Mouse (Mus musculus) forebrain, embryonic 10.5 days (tissue): ENCODE measurements around the gene Slc43a2. TPM values are rescaled to one million over a fixed set of nuclear protein-coding genes. Genes with fewer than 3 reads are reported as not detected.
A peak's percentile ranks its signal among the peaks of the same experiment; 100 is the strongest.

Experiments
- DNase-seq: peaks from one replicate; pipeline ENCODE4 v3.0.0-alpha.2; 2017; ENCODE audit warnings: low spot score; ENCODE audit errors: extremely low spot score
- H3K27ac ChIP-seq: fragments of 300-500 bp; sonication (generic); 2 replicates; pipeline ENCODE4 v1.5.1; 2016; ENCODE audit warnings: mild to moderate bottlenecking
- H3K27me3 ChIP-seq: fragments of 300-500 bp; sonication (generic); 2 replicates; pipeline ENCODE4 v1.6.1; 2016; ENCODE audit warnings: mild to moderate bottlenecking; ENCODE audit not compliant: poor library complexity, severe bottlenecking
- H3K36me3 ChIP-seq: fragments of 300-500 bp; sonication (generic); replicated peaks from 2 replicates; pipeline ENCODE4 v1.6.1; 2016; ENCODE audit warnings: mild to moderate bottlenecking, moderate library complexity
- H3K4me1 ChIP-seq: fragments of 300-500 bp; sonication (generic); 2 replicates; pipeline ENCODE4 v1.6.1; 2016
- H3K4me3 ChIP-seq: fragments of 300-500 bp; sonication (generic); 2 replicates; pipeline ENCODE4 v1.5.1; 2016; ENCODE audit warnings: mild to moderate bottlenecking, moderate library complexity
- H3K9me3 ChIP-seq: fragments of 300-500 bp; sonication (generic); 2 replicates; pipeline ENCODE4 v1.6.1; 2016; ENCODE audit warnings: mild to moderate bottlenecking, moderate library complexity
- whole genome bisulfite sequencing: fragments of 180-500 bp; shearing (Covaris S2); methylation state at CpG from one replicate; pipeline ENCODE4 v1.1.7; 2016; 5-methylcytosine and 5-hydroxymethylcytosine counted together
- polyA plus RNA-seq: library from polyadenylated mRNA; unstranded; fragments of >200 nt; fragmentation: Nextera tagmentation; extraction: Ambion mirVana; gene quantifications from 2 replicates; pipeline ENCODE4 v1.2.1, GENCODE M21; 2016

Slc43a2 gene
- polyA plus RNA-seq, 1 experiment from 2014 or later, result 6.1 TPM

DNA sequence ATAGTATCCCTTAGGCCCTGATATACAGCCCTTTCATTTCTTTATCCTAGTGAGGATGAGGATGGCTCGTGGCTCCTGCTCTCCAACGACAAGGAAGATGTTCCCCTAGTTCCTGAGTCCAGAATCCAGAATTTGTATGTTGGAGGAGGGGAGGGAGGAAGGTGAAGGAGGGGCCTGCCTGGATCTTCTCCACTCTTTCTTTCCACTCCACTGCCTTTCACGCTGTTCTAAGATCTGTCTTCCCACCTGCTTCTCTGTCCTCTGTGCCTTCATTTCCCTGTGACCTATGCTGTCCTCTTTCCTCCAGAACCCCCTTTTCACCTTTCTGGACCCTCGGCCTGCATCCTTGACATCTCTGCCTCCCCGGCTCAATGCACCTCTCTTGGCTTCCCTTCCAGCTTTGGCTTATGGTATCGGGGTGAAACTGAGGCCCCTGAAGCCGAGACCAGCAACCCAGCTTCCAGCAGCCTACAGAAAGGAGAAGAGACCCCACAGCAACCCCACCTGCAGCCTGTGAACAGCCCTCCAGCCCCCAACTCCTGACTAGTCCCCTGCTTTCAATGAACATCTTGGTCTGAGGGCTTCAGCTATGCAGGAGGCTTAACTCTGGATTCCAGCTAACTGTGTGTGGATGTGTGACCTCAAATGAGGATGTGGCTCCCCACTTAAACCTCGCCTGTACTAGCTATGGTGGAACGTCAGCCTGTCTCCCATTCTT is 19.0 kb upstream of the Slc43a2 start:
- H3K27me3 ChIP-seq, result no peaks in the 10 kb centered on the region; the same call in 1 of the 2 replicates
- H3K4me3 ChIP-seq, result no peak overlapping the region
- no peaks in the 10 kb centered on the region for H3K9me3 ChIP-seq
- no peak for DNase-seq
- H3K36me3 ChIP-seq, result peaks cover 30% of the 10 kb centered on the region
- WGBS, result 78% methylated on average over 9 of the region's 9 CpGs
- H3K27ac ChIP-seq, result no peak overlapping the region
- peaks cover 29% of the 10 kb centered on the region for H3K4me1 ChIP-seq

- H3K27me3 ChIP-seq, result no peaks in the 10 kb centered on the region; the same call in 1 of the 2 replicates
- WGBS, result 58% methylated on average over 8 of the region's 8 CpGs
- H3K27ac ChIP-seq, result peak within 1 kb of the TSS; percentile 54
- peaks cover 29% of the 10 kb centered on the region for H3K4me1 ChIP-seq
- H3K9me3 ChIP-seq, result no peaks in the 10 kb centered on the region
- H3K4me3 ChIP-seq, result peak within 1 kb of the TSS; percentile 23
- H3K36me3 ChIP-seq, result peaks cover 21% of the 10 kb centered on the region
- DNase-seq, result no peak
Measured at GRCm38 (mm10) chr11:75513336-75513735, 18.2 kb upstream of the Slc43a2 start, which contains the start of gene Scarf1. Gene Scarf1, plus strand, starts transcription at chr11:75513540.

GRCm38 (mm10) chr11:75515186-75515585 is 16.3 kb upstream of the Slc43a2 start:
- Histone ChIP-seq H3K9me3 (no peaks in the 10 kb centered on the region), H3K36me3 (peaks cover 4% of the 10 kb centered on the region), H3K4me3 (no peak overlapping the region), H3K27me3 (no peaks in the 10 kb centered on the region), H3K4me1 (peaks cover 12% of the 10 kb centered on the region), H3K27ac (no peak overlapping the region)
- DNase-seq, result no peak
- WGBS, result 95% methylated on average over 25 of the region's 25 CpGs

DNA sequence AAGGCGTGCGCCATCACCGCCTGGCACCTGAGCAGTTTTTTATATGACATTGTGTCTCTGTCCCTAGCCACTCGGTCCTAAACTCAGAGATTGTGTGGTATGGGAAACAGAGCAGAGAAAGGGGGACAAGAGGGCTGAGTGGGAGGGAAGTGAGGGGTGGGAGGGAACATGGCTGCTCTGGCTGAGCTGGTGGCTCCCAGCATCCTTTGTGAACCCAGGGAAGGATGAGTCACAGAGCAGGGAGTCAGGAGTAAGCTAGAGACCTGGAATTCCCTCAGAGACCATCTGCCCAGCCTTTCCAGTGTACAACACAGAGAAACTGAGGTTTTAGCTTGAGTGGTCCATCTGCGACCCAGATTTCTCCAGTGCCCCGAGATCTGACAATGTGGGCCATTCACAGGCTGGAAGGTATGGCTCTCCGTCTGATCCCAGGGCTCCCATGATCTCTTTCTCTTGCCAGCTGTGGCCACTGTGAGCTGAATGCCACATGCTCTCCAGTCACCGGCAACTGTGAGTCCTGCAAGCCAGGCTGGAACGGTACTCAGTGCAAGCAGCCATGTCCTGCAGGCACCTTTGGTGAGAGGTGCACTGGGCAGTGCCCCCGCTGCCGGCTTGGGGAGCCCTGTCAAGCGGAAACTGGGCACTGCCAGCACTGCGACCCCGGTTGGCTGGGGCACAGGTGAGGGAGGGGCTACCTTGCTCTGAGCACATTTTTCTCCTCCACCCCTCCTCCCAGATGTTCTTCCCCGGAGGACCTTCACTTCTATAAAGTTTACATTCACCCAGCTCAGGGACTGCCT is 11.5 kb upstream of the Slc43a2 start:
- WGBS, result 81% methylated on average over 15 of the region's 15 CpGs
- H3K9me3 ChIP-seq, result no peaks in the 10 kb centered on the region
- no peaks in the 10 kb centered on the region for H3K27me3 ChIP-seq
- H3K27ac ChIP-seq, result no peak overlapping the region
- no peaks in the 10 kb centered on the region for H3K4me1 ChIP-seq
- no peak for DNase-seq
- peaks cover 4% of the 10 kb centered on the region; the same call in 1 of the 2 replicates for H3K36me3 ChIP-seq
- H3K4me3 ChIP-seq, result no peak overlapping the region

DNA sequence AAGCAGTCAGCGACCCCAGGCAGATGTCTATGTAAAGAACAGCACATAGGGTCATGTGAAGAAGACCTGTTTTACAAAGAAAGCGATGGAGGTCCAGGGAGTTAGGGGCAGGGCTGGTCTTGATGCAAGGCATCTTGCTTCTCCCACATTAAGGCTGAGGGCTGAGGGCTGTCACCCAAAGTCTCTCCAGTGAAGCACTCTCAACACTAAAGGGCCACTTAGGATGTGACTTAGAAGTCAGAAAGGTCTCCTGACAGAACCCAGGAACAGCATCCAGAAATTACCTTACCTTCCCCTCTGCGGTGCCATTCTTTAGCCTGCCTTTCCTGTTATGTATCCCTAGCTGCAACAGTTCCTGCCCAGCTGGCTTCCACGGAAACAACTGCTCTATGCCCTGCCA is 9.9 kb upstream of the Slc43a2 start:
- Histone ChIP-seq H3K27me3 (no peaks in the 10 kb centered on the region), H3K4me1 (no peaks in the 10 kb centered on the region), H3K36me3 (no peaks in the 10 kb centered on the region), H3K4me3 (no peak overlapping the region), H3K9me3 (no peaks in the 10 kb centered on the region), H3K27ac (no peak overlapping the region)
- no peak for DNase-seq
- 94% methylated on average over 4 of the region's 4 CpGs for WGBS

GRCm38 (mm10) chr11:75522793-75523192 is 8.7 kb upstream of the Slc43a2 start:
- Histone ChIP-seq H3K27ac (no peak overlapping the region), H3K36me3 (no peaks in the 10 kb centered on the region), H3K27me3 (no peaks in the 10 kb centered on the region), H3K4me1 (no peaks in the 10 kb centered on the region), H3K4me3 (no peak overlapping the region), H3K9me3 (no peaks in the 10 kb centered on the region)
- 88% methylated on average over 2 of the region's 2 CpGs for WGBS
- no peak for DNase-seq

DNA sequence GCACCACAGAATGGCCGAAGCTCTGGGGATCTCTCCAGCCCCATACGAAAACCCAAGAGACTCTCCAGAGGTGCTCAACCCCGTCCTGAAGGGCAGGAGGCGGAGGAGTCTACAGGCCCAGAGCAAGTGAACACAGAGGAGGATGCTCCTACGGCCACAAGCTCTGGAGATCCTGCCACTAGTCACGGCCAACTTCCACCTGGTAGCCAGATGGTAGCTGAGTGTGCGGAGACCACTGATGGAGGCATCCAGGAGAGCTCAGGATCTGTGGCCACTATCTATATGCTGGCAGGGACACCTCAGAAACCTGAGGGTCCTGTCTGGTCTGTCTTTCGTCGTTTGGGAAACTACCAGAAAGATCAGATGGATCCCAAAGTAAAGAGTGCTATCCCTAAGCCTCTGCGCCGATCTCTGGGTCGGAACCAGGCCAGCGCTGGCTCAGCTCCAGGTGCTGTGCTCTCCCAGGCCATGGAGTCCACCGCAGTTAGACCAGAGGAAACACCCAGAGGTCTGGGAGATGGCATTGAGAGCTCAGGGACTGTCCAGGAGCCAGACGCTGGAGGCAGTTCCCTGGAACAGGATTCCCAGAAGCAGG is 5.9 kb upstream of the Slc43a2 start:
- WGBS, result 87% methylated on average over 15 of the region's 15 CpGs
- no peak for DNase-seq

GRCm38 (mm10) chr11:75526943-75527342 is 4.6 kb upstream of the Slc43a2 start:
- H3K36me3 ChIP-seq, result no peaks in the 10 kb centered on the region
- H3K27me3 ChIP-seq, result no peaks in the 10 kb centered on the region
- DNase-seq, result no peak
- no peak overlapping the region for H3K4me3 ChIP-seq
- no peaks in the 10 kb centered on the region for H3K9me3 ChIP-seq
- H3K4me1 ChIP-seq, result peaks cover 8% of the 10 kb centered on the region
- WGBS, result 90% methylated on average over 6 of the region's 6 CpGs
- no peak overlapping the region for H3K27ac ChIP-seq

More for the DNA sequence above, 5.9 kb upstream of the Slc43a2 start:
- Histone ChIP-seq H3K27ac (no peak overlapping the region), H3K4me1 (peaks cover 3% of the 10 kb centered on the region; the same call in 1 of the 2 replicates), H3K9me3 (no peaks in the 10 kb centered on the region), H3K36me3 (no peaks in the 10 kb centered on the region), H3K4me3 (no peak overlapping the region), H3K27me3 (no peaks in the 10 kb centered on the region)

DNA sequence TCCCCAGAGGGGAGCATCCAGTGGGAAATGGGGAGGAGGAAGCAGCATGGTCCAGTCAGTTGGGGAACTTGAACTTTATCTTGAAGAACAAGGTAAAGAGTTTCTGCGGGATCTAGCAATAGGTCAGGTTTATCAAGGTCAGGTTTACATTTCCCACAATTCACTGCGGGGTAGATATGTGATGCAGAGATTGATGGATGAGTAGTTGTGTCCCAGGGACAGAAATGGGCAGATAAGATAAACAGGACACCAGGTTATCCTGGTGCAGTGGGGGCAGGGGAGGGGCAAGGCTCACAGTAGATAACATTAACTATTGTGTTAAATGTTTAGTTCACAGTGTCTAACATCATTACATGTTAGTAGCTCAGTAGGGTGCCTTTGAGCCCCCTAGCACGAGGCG is 1.7 kb upstream of the Slc43a2 start:
- DNase-seq, result no peak
- H3K9me3 ChIP-seq, result no peaks in the 10 kb centered on the region
- H3K4me3 ChIP-seq, result no peak overlapping the region; the same call in 1 of the 2 replicates
- 57% methylated on average over 4 of the region's 4 CpGs for WGBS
- no peak overlapping the region for H3K27ac ChIP-seq
- H3K4me1 ChIP-seq, result peaks cover 28% of the 10 kb centered on the region
- H3K27me3 ChIP-seq, result peaks cover 14% of the 10 kb centered on the region
- H3K36me3 ChIP-seq, result no peaks in the 10 kb centered on the region

- Histone ChIP-seq H3K9me3 (no peaks in the 10 kb centered on the region), H3K4me1 (peaks cover 33% of the 10 kb centered on the region), H3K27me3 (peaks cover 14% of the 10 kb centered on the region), H3K36me3 (no peaks in the 10 kb centered on the region), H3K4me3 (peak overlapping the region; percentile 81), H3K27ac (peak overlapping the region; percentile 95)
- peak; percentile 97 for DNase-seq
- WGBS, result 0% methylated on average over 10 of the region's 10 CpGs
Measured at GRCm38 (mm10) chr11:75530325-75530724, 1.2 kb upstream of the Slc43a2 start.

- H3K36me3 ChIP-seq, result no peaks in the 10 kb centered on the region
- peaks cover 36% of the 10 kb centered on the region for H3K4me1 ChIP-seq
- H3K27me3 ChIP-seq, result peaks cover 14% of the 10 kb centered on the region
- peak overlapping the region; percentile 95 for H3K27ac ChIP-seq
- H3K9me3 ChIP-seq, result no peaks in the 10 kb centered on the region
- peak overlapping the region; percentile 81 for H3K4me3 ChIP-seq
- DNase-seq, result peak; percentile 62
- WGBS, result under 1% methylated on average over 31 of the region's 31 CpGs
Measured at GRCm38 (mm10) chr11:75530845-75531373, 585 bp upstream of the Slc43a2 start.

DNA sequence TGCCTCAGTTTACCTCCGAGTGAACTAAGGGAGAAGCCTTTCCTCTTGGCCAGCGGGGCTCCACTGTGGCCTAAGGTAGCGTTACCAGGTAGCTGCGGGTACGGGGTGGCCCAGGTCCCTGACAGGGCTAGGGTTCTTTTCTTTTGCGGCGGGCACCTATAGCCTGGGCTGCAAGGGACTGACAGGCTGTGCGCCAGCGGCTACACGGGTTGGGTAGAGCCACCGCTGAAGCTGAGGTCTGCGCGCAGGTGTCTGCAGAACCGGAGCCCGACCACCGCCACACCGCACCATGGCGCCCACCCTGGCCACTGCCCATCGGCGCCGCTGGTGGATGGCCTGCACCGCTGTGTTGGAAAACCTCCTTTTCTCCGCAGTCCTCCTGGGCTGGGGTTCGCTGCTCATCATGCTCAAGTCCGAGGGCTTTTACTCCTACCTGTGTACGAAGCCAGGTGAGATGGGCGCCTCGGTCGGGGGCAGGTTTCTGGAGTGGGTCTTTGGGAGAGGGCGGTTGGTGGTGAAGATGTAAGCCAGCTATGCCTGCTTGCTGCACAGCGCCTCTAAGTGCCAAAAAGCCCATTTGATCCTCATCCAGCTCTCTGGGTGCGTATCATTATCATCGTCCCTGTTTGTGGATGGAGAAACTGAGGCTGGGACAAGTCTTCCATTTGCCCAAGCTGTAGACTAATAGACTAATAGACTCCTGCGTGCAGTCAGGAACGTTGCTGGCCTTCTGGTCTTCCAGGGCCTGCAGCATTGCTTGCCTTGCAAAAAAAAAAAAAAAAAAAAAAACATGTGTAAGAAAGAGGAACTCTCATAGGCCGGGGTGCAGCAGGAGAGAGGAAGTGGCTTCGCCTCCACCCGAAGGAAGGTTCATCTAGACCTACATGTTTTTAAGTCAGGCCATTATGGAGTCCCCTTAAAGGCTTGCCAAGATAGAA is 1.1 kb downstream of the Slc43a2 start:
- Histone ChIP-seq H3K36me3 (no peaks in the 10 kb centered on the region), H3K4me1 (peaks cover 47% of the 10 kb centered on the region), H3K27me3 (peaks cover 14% of the 10 kb centered on the region), H3K4me3 (peak overlapping the region; percentile 81), H3K9me3 (no peaks in the 10 kb centered on the region), H3K27ac (peak overlapping the region; percentile 95)
- 18% methylated on average over 38 of the region's 38 CpGs for WGBS
- peak; percentile 25 for DNase-seq
